Mouse (Mus musculus): ENCODE results near the gene Krtap13.
"Not testable (repeated sequence)": the region's sequence is repeated elsewhere in the genome, so short reads cannot be mapped to it uniquely, and the experiment has no call there.

Gene Krtap13

GRCm38 (mm10) chr16:88751535-88751934 lies at the start of gene Krtap13:
TSS of gene Krtap13 (minus strand) at chr16:88751635.
- not testable (repeated sequence) for ATAC-seq (ENCODE audit: insufficient number of reproducible peaks, low FRiP score, low TSS enrichment)

GRCm38 (mm10) chr16:88786786-88787185 lies 35.4 kb upstream of the Krtap13 start:
- ATAC-seq (ENCODE audit: insufficient number of reproducible peaks, low FRiP score, low TSS enrichment) = no peak

GRCm38 (mm10) chr16:88777596-88777995 lies 26.2 kb upstream of the Krtap13 start, which contains the start of gene Gm5965:
TSS of gene Gm5965 (plus strand) at chr16:88777896.
- ATAC-seq (ENCODE audit: insufficient number of reproducible peaks, low FRiP score, low TSS enrichment) = no peak

- ATAC-seq (ENCODE audit: insufficient number of reproducible peaks, low FRiP score, low TSS enrichment) = no peak
Observed at GRCm38 (mm10) chr16:88774106-88774505, 22.7 kb upstream of the Krtap13 start, which contains the start of gene 2310057N15Rik. TSS of gene 2310057N15Rik (minus strand) at chr16:88774206.

GRCm38 (mm10) chr16:88758547-88758946 lies 7.1 kb upstream of the Krtap13 start, which contains the start of gene 2310034C09Rik:
TSS of gene 2310034C09Rik (plus strand) at chr16:88758847.
- ATAC-seq (ENCODE audit: insufficient number of reproducible peaks, low FRiP score, low TSS enrichment) = not testable (repeated sequence)

- ATAC-seq (ENCODE audit: insufficient number of reproducible peaks, low FRiP score, low TSS enrichment) = no peak
Observed at GRCm38 (mm10) chr16:88747943-88748342, 3.5 kb downstream of the Krtap13 start.

GRCm38 (mm10) chr16:88744750-88745340 lies 6.6 kb downstream of the Krtap13 start:
- no peak for ATAC-seq (ENCODE audit: insufficient number of reproducible peaks, low FRiP score, low TSS enrichment)

GRCm38 (mm10) chr16:88735391-88735790 lies 16.0 kb downstream of the Krtap13 start:
- no peak for ATAC-seq (ENCODE audit: insufficient number of reproducible peaks, low FRiP score, low TSS enrichment)

GRCm38 (mm10) chr16:88728812-88729275 lies 22.6 kb downstream of the Krtap13 start, which contains the start of gene Krtap13-1:
TSS of gene Krtap13-1 (plus strand) at chr16:88728862.
- ATAC-seq (ENCODE audit: insufficient number of reproducible peaks, low FRiP score, low TSS enrichment) = peak; percentile 52; the same call in 1 of the 2 replicates

- no peak for ATAC-seq (ENCODE audit: insufficient number of reproducible peaks, low FRiP score, low TSS enrichment)
Observed at GRCm38 (mm10) chr16:88720031-88720430, 31.4 kb downstream of the Krtap13 start.

- no peak for ATAC-seq (ENCODE audit: insufficient number of reproducible peaks, low FRiP score, low TSS enrichment)
Observed at GRCm38 (mm10) chr16:88716549-88716948, 34.9 kb downstream of the Krtap13 start.

GRCm38 (mm10) chr16:88711245-88711644 lies 40.2 kb downstream of the Krtap13 start:
- no peak for ATAC-seq (ENCODE audit: insufficient number of reproducible peaks, low FRiP score, low TSS enrichment)

- ATAC-seq (ENCODE audit: insufficient number of reproducible peaks, low FRiP score, low TSS enrichment) = no peak
Observed at GRCm38 (mm10) chr16:88710757-88711156, 40.7 kb downstream of the Krtap13 start.

GRCm38 (mm10) chr16:88707496-88708012 lies 43.9 kb downstream of the Krtap13 start, which contains the start of gene 2310061N02Rik:
TSS of gene 2310061N02Rik (minus strand) at chr16:88707962.
- no peak for ATAC-seq (ENCODE audit: insufficient number of reproducible peaks, low FRiP score, low TSS enrichment)

- no peak for ATAC-seq (ENCODE audit: insufficient number of reproducible peaks, low FRiP score, low TSS enrichment)
Observed at GRCm38 (mm10) chr16:88701072-88701864, 50.2 kb downstream of the Krtap13 start.
